Mouse (Mus musculus): ENCODE measurements around the gene Psmb5. TPM values are rescaled to one million over a fixed set of nuclear protein-coding genes. Genes with fewer than 3 reads are reported as not detected.

Psmb5 gene
- polyA plus RNA-seq, 1 experiment: not detected

DNA sequence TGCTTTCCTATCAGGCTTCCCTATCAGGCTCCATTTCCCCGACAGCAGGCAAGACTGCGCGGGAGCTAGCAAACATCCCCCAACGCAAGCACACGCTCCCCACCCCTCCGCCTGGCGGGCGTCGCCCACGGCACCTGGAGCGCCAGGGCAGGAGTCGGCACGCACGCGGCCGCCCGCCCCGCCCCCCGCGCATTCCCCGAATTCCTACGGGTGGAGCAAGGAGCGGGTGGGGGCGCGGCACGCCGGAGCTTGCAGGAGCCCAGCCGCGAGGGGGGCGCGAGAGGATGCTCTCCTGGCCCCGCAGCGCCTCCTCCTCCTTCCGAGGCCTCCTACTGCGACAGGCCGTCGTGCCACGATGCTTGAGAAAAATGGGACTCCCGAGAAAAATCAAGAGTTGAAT is 42.2 kb downstream of the Psmb5 start:
- Histone ChIP-seq H3K4me1 (ENCODE audit: control insufficient read depth, insufficient read depth, low read length) (peaks cover 21% of the 10 kb centered on the region), H3K4me3 (ENCODE audit: insufficient read depth, low read depth, low read length) (peak overlapping the region; percentile 51), H3K27ac (ENCODE audit: insufficient read depth, low read depth, low read length) (no peak overlapping the region)
- no peak for TF ChIP-seq CTCF (IDR thresholded peaks at IDR 0.05; ENCODE audit: insufficient read depth, low read depth, low read length)
- no peak for TF ChIP-seq POLR2A (IDR thresholded peaks at IDR 0.05; ENCODE audit: insufficient read depth, low read depth, low read length)
- WGBS: 1% methylated on average over 39 of the region's 39 CpGs

DNA sequence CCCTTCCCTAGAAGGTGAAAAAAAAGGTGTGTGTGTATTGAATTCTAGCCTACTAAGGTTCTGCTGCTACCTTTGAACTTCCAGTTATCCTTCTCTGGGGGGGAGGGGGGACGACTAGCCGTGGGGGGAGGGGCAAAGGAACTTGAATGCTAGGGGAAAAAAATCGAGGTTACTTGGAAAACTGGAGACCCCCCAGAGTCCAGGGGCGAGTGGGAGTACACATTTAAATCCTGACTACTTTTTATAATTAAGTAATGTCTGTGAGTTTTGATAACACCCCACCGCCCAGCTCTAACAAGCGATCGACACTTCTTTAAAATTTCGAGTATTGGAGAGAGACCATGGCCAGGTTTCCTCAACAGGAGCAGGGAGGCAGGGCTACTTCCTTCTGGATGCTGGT is 42.8 kb downstream of the Psmb5 start:
- peaks cover 21% of the 10 kb centered on the region for H3K4me1 ChIP-seq (ENCODE audit: control insufficient read depth, insufficient read depth, low read length)
- 30% methylated on average over 8 of the region's 8 CpGs for WGBS
- H3K4me3 ChIP-seq (ENCODE audit: insufficient read depth, low read depth, low read length): no peak overlapping the region
- no peak overlapping the region for H3K27ac ChIP-seq (ENCODE audit: insufficient read depth, low read depth, low read length)
- TF ChIP-seq POLR2A (IDR thresholded peaks at IDR 0.05; ENCODE audit: insufficient read depth, low read depth, low read length) (no peak), CTCF (IDR thresholded peaks at IDR 0.05; ENCODE audit: insufficient read depth, low read depth, low read length) (no peak)

DNA sequence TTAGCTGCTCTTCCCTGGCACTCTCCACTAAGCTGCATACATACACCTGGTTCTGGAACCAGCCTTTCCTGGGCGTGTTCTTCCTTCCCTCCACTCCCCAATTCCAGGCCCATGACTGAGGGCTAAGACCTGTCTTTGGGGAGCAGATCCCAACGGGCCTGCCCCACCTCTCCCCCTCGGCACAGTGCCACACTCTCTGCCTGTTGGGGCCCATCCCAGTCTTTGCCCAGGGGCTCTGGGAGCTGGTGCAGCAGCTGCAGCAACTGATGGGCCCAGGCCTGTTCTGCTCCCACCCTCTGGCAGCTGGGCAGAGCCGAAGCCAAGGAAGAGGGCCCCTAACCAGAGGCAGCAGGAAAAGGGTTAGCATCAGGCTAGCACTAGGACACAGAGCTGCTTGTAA is 43.6 kb downstream of the Psmb5 start:
- H3K27ac ChIP-seq (ENCODE audit: insufficient read depth, low read depth, low read length): no peak overlapping the region
- no peak overlapping the region for H3K4me3 ChIP-seq (ENCODE audit: insufficient read depth, low read depth, low read length)
- TF ChIP-seq CTCF (IDR thresholded peaks at IDR 0.05; ENCODE audit: insufficient read depth, low read depth, low read length): no peak
- TF ChIP-seq POLR2A (IDR thresholded peaks at IDR 0.05; ENCODE audit: insufficient read depth, low read depth, low read length): no peak
- 54% methylated on average over 4 of the region's 4 CpGs for WGBS
- H3K4me1 ChIP-seq (ENCODE audit: control insufficient read depth, insufficient read depth, low read length): peaks cover 21% of the 10 kb centered on the region

DNA sequence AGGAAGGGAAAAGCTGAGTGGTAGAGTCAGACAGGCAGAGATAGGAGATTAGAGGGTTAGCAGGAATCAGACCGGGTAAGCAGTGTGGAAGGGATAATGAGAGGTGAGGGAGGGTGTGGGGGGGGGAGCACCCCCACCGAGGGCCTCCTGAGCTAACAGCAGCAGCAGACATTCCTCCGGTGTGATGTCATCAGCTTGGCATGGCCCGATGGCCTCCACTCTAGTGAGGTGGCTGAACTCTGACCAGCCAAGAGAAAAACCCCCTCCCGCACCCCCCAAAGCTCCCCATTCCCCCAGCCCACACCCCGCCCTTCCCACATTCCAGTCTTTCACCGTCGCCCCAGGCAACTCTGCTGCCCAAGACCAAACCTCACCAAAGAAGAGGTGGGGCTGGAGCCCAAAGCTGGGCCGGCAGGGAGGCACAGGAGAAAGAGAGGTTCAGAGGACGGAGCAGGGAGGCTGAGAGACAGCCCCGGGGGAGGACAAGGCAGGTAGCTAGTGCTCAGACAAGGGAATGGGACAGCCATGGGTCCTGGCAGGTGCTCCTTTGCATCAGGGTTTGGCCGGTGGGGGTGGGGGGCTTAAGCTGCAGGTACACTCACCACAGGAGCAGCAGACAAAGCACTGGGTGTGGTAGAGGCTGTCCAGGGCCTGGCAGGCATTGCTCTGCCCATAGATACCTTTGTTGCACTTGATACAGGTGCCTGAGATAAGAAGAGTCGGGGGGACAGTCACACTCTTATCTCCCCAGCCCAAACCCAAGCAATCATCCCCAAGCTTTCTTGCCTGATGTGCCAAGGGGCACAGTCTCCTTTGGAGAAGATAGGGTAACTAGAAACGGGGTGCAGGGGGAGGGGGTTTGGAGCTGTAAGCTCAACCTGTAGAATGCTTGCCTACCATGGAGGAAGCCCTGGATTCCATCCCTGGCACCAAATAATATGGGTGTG is 44.8 kb downstream of the Psmb5 start:
- Histone ChIP-seq H3K4me3 (ENCODE audit: insufficient read depth, low read depth, low read length) (no peak overlapping the region), H3K27ac (ENCODE audit: insufficient read depth, low read depth, low read length) (no peak overlapping the region), H3K4me1 (ENCODE audit: control insufficient read depth, insufficient read depth, low read length) (peaks cover 21% of the 10 kb centered on the region)
- WGBS: 34% methylated on average over 14 of the region's 14 CpGs
- TF ChIP-seq POLR2A (IDR thresholded peaks at IDR 0.05; ENCODE audit: insufficient read depth, low read depth, low read length) (no peak), CTCF (IDR thresholded peaks at IDR 0.05; ENCODE audit: insufficient read depth, low read depth, low read length) (no peak)

DNA sequence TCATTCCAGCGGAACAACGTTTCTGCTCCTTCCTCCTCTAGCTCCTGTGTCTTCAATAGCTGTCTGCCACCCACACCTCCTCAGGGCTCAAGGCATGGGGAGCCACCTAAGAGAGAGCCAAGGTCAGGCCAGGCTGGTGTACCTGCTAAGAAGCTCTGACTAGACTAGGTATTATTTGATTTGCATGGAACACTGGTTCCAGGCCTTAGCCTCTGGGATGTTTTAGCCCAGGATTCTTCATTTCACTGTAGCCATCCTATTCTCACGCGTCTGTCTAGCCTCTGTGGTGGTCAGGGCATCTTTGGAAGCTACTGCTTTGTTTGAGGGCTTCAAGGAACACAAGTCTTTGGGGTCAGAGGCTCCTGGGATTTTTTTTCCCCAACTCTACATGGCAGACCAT is 45.7 kb downstream of the Psmb5 start:
- WGBS: 63% methylated on average over 4 of the region's 4 CpGs
- TF ChIP-seq POLR2A (IDR thresholded peaks at IDR 0.05; ENCODE audit: insufficient read depth, low read depth, low read length): no peak
- no peak for TF ChIP-seq CTCF (IDR thresholded peaks at IDR 0.05; ENCODE audit: insufficient read depth, low read depth, low read length)
- H3K27ac ChIP-seq (ENCODE audit: insufficient read depth, low read depth, low read length): no peak overlapping the region
- H3K4me1 ChIP-seq (ENCODE audit: control insufficient read depth, insufficient read depth, low read length): peaks cover 19% of the 10 kb centered on the region
- no peak overlapping the region for H3K4me3 ChIP-seq (ENCODE audit: insufficient read depth, low read depth, low read length)

DNA sequence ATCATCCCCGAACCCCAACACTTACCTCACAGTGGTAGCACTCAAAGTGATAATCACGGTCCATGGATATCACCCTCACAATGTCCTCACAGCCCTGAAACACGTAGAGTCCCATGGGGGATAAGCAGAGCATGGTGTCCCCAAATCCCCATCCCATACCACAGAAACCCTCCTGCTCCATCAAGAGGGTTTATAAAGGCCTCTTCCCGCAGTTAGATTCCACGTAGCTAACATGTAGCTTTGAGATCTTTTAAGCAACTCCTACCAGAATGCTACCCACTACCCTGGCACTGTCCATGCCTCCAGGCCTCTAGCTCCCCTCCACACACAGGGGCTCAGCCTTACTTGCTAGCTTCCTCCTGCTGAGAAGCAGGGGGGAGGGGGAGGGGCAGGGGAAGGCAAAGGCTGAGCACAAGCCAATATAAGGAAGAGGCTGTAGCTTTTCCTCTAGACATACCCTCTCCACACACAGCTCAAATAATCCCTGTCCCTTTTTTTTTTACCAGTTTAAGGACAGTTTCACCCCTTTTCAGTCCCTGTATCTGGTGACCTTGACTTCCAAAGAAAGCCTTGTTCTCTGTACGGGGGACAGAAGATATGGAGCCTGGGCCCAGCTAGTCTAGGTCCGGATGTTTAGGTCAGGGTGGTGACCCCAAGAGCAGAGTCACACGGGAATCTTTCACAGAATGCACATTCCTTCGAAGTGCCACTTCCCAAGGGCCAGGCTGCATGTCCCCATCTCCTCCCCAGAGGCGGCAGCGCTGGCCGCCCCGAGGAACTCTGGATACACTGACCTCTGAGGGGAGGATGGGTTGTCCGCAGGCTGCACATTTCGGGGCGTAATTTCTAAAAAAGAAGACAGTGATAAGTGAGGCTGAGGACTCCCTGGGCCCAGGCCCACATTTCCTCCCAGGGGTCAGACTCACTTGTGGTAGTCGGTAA is 48.1 kb downstream of the Psmb5 start:
- WGBS: 76% methylated on average over 17 of the region's 17 CpGs
- no peak overlapping the region for H3K27ac ChIP-seq (ENCODE audit: insufficient read depth, low read depth, low read length)

DNA sequence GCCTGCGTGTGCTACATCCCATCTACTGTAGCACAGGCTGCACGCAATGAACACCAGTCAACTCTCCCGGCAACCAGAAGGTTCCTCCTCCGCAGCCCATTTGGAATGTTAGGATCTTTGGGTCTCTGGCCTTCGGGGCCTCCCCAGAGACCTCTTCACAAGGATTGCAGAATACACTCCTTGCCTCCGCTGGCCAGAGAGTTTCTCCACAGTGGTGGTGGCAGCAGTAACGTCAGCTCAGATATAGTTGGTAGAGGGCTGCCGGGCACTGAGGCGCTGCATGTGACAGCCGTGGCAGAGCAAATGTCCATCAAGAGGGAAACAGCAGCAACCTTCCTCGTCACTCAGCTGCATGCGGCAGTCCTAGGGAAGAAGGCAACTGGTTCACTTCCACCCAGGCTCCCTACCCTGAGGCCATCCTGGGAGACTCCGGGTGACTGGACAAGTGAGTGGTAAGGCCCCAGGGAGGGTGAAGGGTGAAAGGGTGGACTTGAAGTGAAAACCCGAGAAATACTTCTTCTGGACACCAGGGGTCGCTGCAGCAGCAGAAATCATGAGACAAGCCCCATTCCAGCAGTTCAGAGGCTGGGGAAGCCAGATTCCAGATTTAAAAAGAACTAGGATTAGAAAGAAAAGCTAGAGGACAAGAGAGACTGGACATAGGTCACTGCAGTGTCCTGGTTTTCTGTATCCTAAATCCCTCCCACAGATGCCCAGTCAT is 49.0 kb downstream of the Psmb5 start:
- no peak overlapping the region for H3K4me3 ChIP-seq (ENCODE audit: insufficient read depth, low read depth, low read length)
- peaks cover 7% of the 10 kb centered on the region; the same call in 1 of the 2 replicates for H3K4me1 ChIP-seq (ENCODE audit: control insufficient read depth, insufficient read depth, low read length)
- TF ChIP-seq CTCF (IDR thresholded peaks at IDR 0.05; ENCODE audit: insufficient read depth, low read depth, low read length) (peak; percentile 47), POLR2A (IDR thresholded peaks at IDR 0.05; ENCODE audit: insufficient read depth, low read depth, low read length) (no peak)
- H3K27ac ChIP-seq (ENCODE audit: insufficient read depth, low read depth, low read length): no peak overlapping the region
- 67% methylated on average over 15 of the region's 15 CpGs for WGBS

More for the DNA sequence above, 48.1 kb downstream of the Psmb5 start:
- Histone ChIP-seq H3K4me3 (ENCODE audit: insufficient read depth, low read depth, low read length) (no peak overlapping the region), H3K4me1 (ENCODE audit: control insufficient read depth, insufficient read depth, low read length) (peaks cover 7% of the 10 kb centered on the region; the same call in 1 of the 2 replicates)
- TF ChIP-seq POLR2A (IDR thresholded peaks at IDR 0.05; ENCODE audit: insufficient read depth, low read depth, low read length) (no peak), CTCF (IDR thresholded peaks at IDR 0.05; ENCODE audit: insufficient read depth, low read depth, low read length) (no peak)

Other genes starting within 250 kb of the Psmb5 start
- not detected in 2 replicates for gene Slc7a7, start 200.2 kb downstream of the Psmb5 start, polyA plus RNA-seq (2012; ENCODE audit: insufficient read depth, insufficient read length, low replicate concordance, missing spikeins)
- gene Mrpl52, start 191.1 kb downstream of the Psmb5 start, polyA plus RNA-seq (2012; ENCODE audit: insufficient read depth, insufficient read length, low replicate concordance, missing spikeins): not detected in 2 replicates
- gene Mmp14, start 186.4 kb downstream of the Psmb5 start, polyA plus RNA-seq (2012; ENCODE audit: insufficient read depth, insufficient read length, low replicate concordance, missing spikeins): not detected in 2 replicates
- not detected in 2 replicates for gene Lrp10, start 153.9 kb downstream of the Psmb5 start, polyA plus RNA-seq (2012; ENCODE audit: insufficient read depth, insufficient read length, low replicate concordance, missing spikeins)
- gene Rem2, start 141.9 kb downstream of the Psmb5 start, polyA plus RNA-seq (2012; ENCODE audit: insufficient read depth, insufficient read length, low replicate concordance, missing spikeins): not detected in 2 replicates
- gene Prmt5, start 100.5 kb downstream of the Psmb5 start, polyA plus RNA-seq (2012; ENCODE audit: insufficient read depth, insufficient read length, low replicate concordance, missing spikeins): not detected in 2 replicates
- gene Haus4, start 63.4 kb downstream of the Psmb5 start, polyA plus RNA-seq (2012; ENCODE audit: insufficient read depth, insufficient read length, low replicate concordance, missing spikeins): not detected in 2 replicates
- not detected in 2 replicates for gene Ajuba, start 40.5 kb downstream of the Psmb5 start, polyA plus RNA-seq (2012; ENCODE audit: insufficient read depth, insufficient read length, low replicate concordance, missing spikeins)
- gene 4931414P19Rik, start 12.0 kb downstream of the Psmb5 start, polyA plus RNA-seq (2012; ENCODE audit: insufficient read depth, insufficient read length, low replicate concordance, missing spikeins): not detected in 2 replicates
- not detected in 2 replicates for gene Psmb11, start 3.4 kb upstream of the Psmb5 start, polyA plus RNA-seq (2012; ENCODE audit: insufficient read depth, insufficient read length, low replicate concordance, missing spikeins)
- gene Gm17606, start 22.9 kb upstream of the Psmb5 start, polyA plus RNA-seq (2012; ENCODE audit: insufficient read depth, insufficient read length, low replicate concordance, missing spikeins): not detected in 2 replicates
- not detected in 2 replicates for gene Cdh24, start 23.3 kb upstream of the Psmb5 start, polyA plus RNA-seq (2012; ENCODE audit: insufficient read depth, insufficient read length, low replicate concordance, missing spikeins)
- not detected in 2 replicates for gene 1700123O20Rik, start 68.2 kb upstream of the Psmb5 start, polyA plus RNA-seq (2012; ENCODE audit: insufficient read depth, insufficient read length, low replicate concordance, missing spikeins)
- gene Acin1, start 68.9 kb upstream of the Psmb5 start, polyA plus RNA-seq (2012; ENCODE audit: insufficient read depth, insufficient read length, low replicate concordance, missing spikeins): 835 TPM in 1 of 2 replicates, not detected in the other
- not detected in 2 replicates for gene Gm29776, start 80.8 kb upstream of the Psmb5 start, polyA plus RNA-seq (2012; ENCODE audit: insufficient read depth, insufficient read length, low replicate concordance, missing spikeins)
- gene Cebpe, start 94.2 kb upstream of the Psmb5 start, polyA plus RNA-seq (2012; ENCODE audit: insufficient read depth, insufficient read length, low replicate concordance, missing spikeins): not detected in 2 replicates
- gene Slc7a8, start 163.9 kb upstream of the Psmb5 start, polyA plus RNA-seq (2012; ENCODE audit: insufficient read depth, insufficient read length, low replicate concordance, missing spikeins): not detected in 2 replicates
- gene Rnf212b, start 196.1 kb upstream of the Psmb5 start, polyA plus RNA-seq (2012; ENCODE audit: insufficient read depth, insufficient read length, low replicate concordance, missing spikeins): not detected in 2 replicates

Data from olfactory bulb, adult 2 months (tissue).